Mouse (Mus musculus) Patski (cell line): ENCODE measurements around the gene Agap1. TPM values are rescaled to one million over a fixed set of nuclear protein-coding genes. Genes with fewer than 3 reads are reported as not detected.

Experiments
- ATAC-seq: fragments of 100-300 bp; one replicate; pipeline ENCODE4 v1.8.0; 2021
- CTCF ChIA-PET: fragments of 350-600 bp; sonication (Branson Sonifier 250); formaldehyde crosslinking; loops from one replicate; lab custom pipeline; 2022; ENCODE audit warnings: inconsistent platforms; lab: Charles Lee
- POLR2A ChIA-PET: fragments of 350-600 bp; sonication (Branson Sonifier 250); formaldehyde crosslinking; loops from one replicate; lab custom pipeline; 2022; ENCODE audit warnings: antibody characterized with exemption, inconsistent platforms; lab: Charles Lee
- DNase-seq: peaks from one replicate; pipeline ENCODE4 v3.0.0-alpha.2; 2011; ENCODE audit warnings: low read depth, low spot score
- H3K27me3 ChIP-seq: fragments of 371-371 bp; one replicate; pipeline ENCODE4 v1.5.1; 2021
- CTCF ChIP-seq: fragments of 100-300 bp; IDR thresholded peaks from one replicate; pipeline ENCODE4 v1.5.1; 2021
- in situ Hi-C: fragments of 300-500 bp; cut with MboI; formaldehyde crosslinking; loops from 3 replicates; pipeline ENCODE4 v1.11.1; 2018; ENCODE audit warnings: low pct_unique_long_range_greater_than_20kb, mixed read lengths
- polyA plus RNA-seq: library from polyadenylated mRNA; unstranded; gene quantifications from one replicate; pipeline ENCODE4 v1.2.3, GENCODE M21; 2021

Agap1 gene
- polyA plus RNA-seq, 1 experiment from 2014 or later = 32.3 TPM

GRCm38 (mm10) chr1:89909796-89910195 is 455.2 kb downstream of the Agap1 start:
- no peak for TF ChIP-seq CTCF
- H3K27me3 ChIP-seq = peaks cover 5% of the 10 kb centered on the region
- DNase-seq (no peak), ATAC-seq (no peak)
- ChIA-PET POLR2A (interaction anchor here (0.6 kb wide), 1 partner anchor 119 kb away, joined by 7 read pairs; no protein-coding TSS in a partner anchor), CTCF (interaction anchor here (0.6 kb wide), 1 partner anchor 11 kb away, joined by 3 read pairs; no protein-coding TSS in a partner anchor)
- in situ Hi-C loops = no loop called here

GRCm38 (mm10) chr1:89912392-89912791 is 457.8 kb downstream of the Agap1 start:
- ATAC-seq (no peak), DNase-seq (no peak)
- ChIA-PET CTCF (no interaction called here), POLR2A (no interaction called here)
- no peak for TF ChIP-seq CTCF
- in situ Hi-C loops = no loop called here
- peaks cover 5% of the 10 kb centered on the region for H3K27me3 ChIP-seq

GRCm38 (mm10) chr1:89913611-89914010 is 459.0 kb downstream of the Agap1 start:
- POLR2A ChIA-PET = no interaction called here
- peaks cover 5% of the 10 kb centered on the region for H3K27me3 ChIP-seq
- in situ Hi-C loops = no loop called here
- DNase-seq (no peak), ATAC-seq (no peak)
- CTCF ChIA-PET = no interaction called here
- TF ChIP-seq CTCF = no peak

- in situ Hi-C loops = no loop called here
- ATAC-seq = no peak
- DNase-seq = no peak
- no peak for TF ChIP-seq CTCF
- CTCF ChIA-PET = interaction anchor here (0.9 kb wide), 1 partner anchor 11 kb away, joined by 3 read pairs; no protein-coding TSS in a partner anchor
- peaks cover 16% of the 10 kb centered on the region for H3K27me3 ChIP-seq
- POLR2A ChIA-PET = no interaction called here
These were observed 463.5 kb downstream of the Agap1 start for GRCm38 (mm10) chr1:89918111-89918510.

GRCm38 (mm10) chr1:89919206-89919605 is 464.6 kb downstream of the Agap1 start:
- peaks cover 16% of the 10 kb centered on the region for H3K27me3 ChIP-seq
- DNase-seq (no peak), ATAC-seq (no peak)
- TF ChIP-seq CTCF = no peak
- CTCF ChIA-PET = interaction anchor here (1.3 kb wide), 1 partner anchor 11 kb away, joined by 3 read pairs; no protein-coding TSS in a partner anchor
- in situ Hi-C loops = no loop called here
- POLR2A ChIA-PET = no interaction called here

- ATAC-seq = no peak
- DNase-seq = no peak
- TF ChIP-seq CTCF = no peak
- in situ Hi-C loops = no loop called here
- peaks cover 15% of the 10 kb centered on the region for H3K27me3 ChIP-seq
- CTCF ChIA-PET = no interaction called here
- POLR2A ChIA-PET = interaction anchor here (0.8 kb wide), 1 partner anchor 40 kb away, joined by 5 read pairs; no protein-coding TSS in a partner anchor
These were observed 467.2 kb downstream of the Agap1 start for GRCm38 (mm10) chr1:89921806-89922205.

- peaks cover 15% of the 10 kb centered on the region for H3K27me3 ChIP-seq
- DNase-seq = no peak
- ATAC-seq = no peak
- CTCF ChIA-PET = no interaction called here
- no peak for TF ChIP-seq CTCF
- POLR2A ChIA-PET = interaction anchor here (0.8 kb wide), 1 partner anchor 40 kb away, joined by 5 read pairs; no protein-coding TSS in a partner anchor
- in situ Hi-C loops = no loop called here
These were observed 467.7 kb downstream of the Agap1 start for GRCm38 (mm10) chr1:89922282-89922681.

- CTCF ChIA-PET = interaction anchor here (1.5 kb wide), 1 partner anchor 16 kb away, joined by 4 read pairs; no protein-coding TSS in a partner anchor
- POLR2A ChIA-PET = interaction anchor here (0.8 kb wide), 1 partner anchor 41 kb away, joined by 5 read pairs; no protein-coding TSS in a partner anchor
These were observed 468.5 kb downstream of the Agap1 start for GRCm38 (mm10) chr1:89922883-89923641.

GRCm38 (mm10) chr1:89923642-89924020 is 469.0 kb downstream of the Agap1 start:
- no peak for ATAC-seq
- ChIA-PET CTCF (interaction anchor here (1.5 kb wide), 1 partner anchor 15 kb away, joined by 4 read pairs; no protein-coding TSS in a partner anchor), POLR2A (no interaction called here)
- peaks cover 15% of the 10 kb centered on the region for H3K27me3 ChIP-seq
- no peak for DNase-seq
- in situ Hi-C loops = no loop called here
- no peak for TF ChIP-seq CTCF

More at GRCm38 (mm10) chr1:89922883-89923641, 468.5 kb downstream of the Agap1 start:
- ATAC-seq = no peak
- peaks cover 15% of the 10 kb centered on the region for H3K27me3 ChIP-seq
- no peak for DNase-seq
- in situ Hi-C loops = no loop called here
- TF ChIP-seq CTCF = no peak

- peaks cover 13% of the 10 kb centered on the region for H3K27me3 ChIP-seq
- ChIA-PET POLR2A (no interaction called here), CTCF (no interaction called here)
- in situ Hi-C loops = no loop called here
- no peak for DNase-seq
- no peak for TF ChIP-seq CTCF
- ATAC-seq = no peak
These were observed 471.0 kb downstream of the Agap1 start for GRCm38 (mm10) chr1:89925501-89926190.
